Mouse (Mus musculus): ENCODE measurements at regions not wholly inside any gene's neighbourhood (a gene's known extent, or its start where the extent isn't known, plus 50 kb on each side); places are given as distances from the start of the nearest gene placed in this dataset.
"Not testable (repeated sequence)": the region's sequence is repeated elsewhere in the genome, so short reads cannot be mapped to it uniquely, and the experiment has no call there.

GRCm38 (mm10) chr10:25695798-25696197 is 159.7 kb upstream of the Smlr1 start:
- CTCF ChIA-PET = no interaction called here

GRCm38 (mm10) chr10:25681243-25681642 is 145.2 kb upstream of the Smlr1 start:
- CTCF ChIA-PET = no interaction called here

- CTCF ChIA-PET = no interaction called here
These were observed 141.8 kb upstream of the Smlr1 start for GRCm38 (mm10) chr10:25677889-25678288.

GRCm38 (mm10) chr10:25675368-25675767 is 139.3 kb upstream of the Smlr1 start:
- CTCF ChIA-PET = no interaction called here

- CTCF ChIA-PET = no interaction called here
These were observed 134.0 kb upstream of the Smlr1 start for GRCm38 (mm10) chr10:25670061-25670460.

- CTCF ChIA-PET = no interaction called here
These were observed 116.9 kb upstream of the Smlr1 start for GRCm38 (mm10) chr10:25652742-25653563.

GRCm38 (mm10) chr10:25647740-25648139 is 111.7 kb upstream of the Smlr1 start:
- CTCF ChIA-PET = no interaction called here

- CTCF ChIA-PET = no interaction called here
These were observed 107.5 kb upstream of the Smlr1 start for GRCm38 (mm10) chr10:25643518-25643993.

- CTCF ChIA-PET = no interaction called here
These were observed 106.1 kb upstream of the Smlr1 start for GRCm38 (mm10) chr10:25642079-25642696.

- CTCF ChIA-PET = no interaction called here
These were observed 97.1 kb upstream of the Smlr1 start for GRCm38 (mm10) chr10:25633058-25633614.

- CTCF ChIA-PET = no interaction called here
These were observed 96.2 kb upstream of the Smlr1 start for GRCm38 (mm10) chr10:25632306-25632705.

- CTCF ChIA-PET = no interaction called here
These were observed 86.5 kb upstream of the Smlr1 start for GRCm38 (mm10) chr10:25622585-25622984.

- CTCF ChIA-PET = not testable (repeated sequence)
These were observed 85.7 kb upstream of the Smlr1 start for GRCm38 (mm10) chr10:25621747-25622134.

- CTCF ChIA-PET = no interaction called here
These were observed 85.1 kb upstream of the Smlr1 start for GRCm38 (mm10) chr10:25620939-25621746.

- CTCF ChIA-PET = no interaction called here
These were observed 83.6 kb upstream of the Smlr1 start for GRCm38 (mm10) chr10:25619702-25620101.

- CTCF ChIA-PET = no interaction called here
These were observed 65.4 kb upstream of the Smlr1 start for GRCm38 (mm10) chr10:25601471-25601870.

GRCm38 (mm10) chr10:25589316-25589645 is 53.2 kb upstream of the Smlr1 start:
- CTCF ChIA-PET = no interaction called here

- CTCF ChIA-PET = no interaction called here
These were observed 52.7 kb upstream of the Smlr1 start for GRCm38 (mm10) chr10:25588611-25589315.
